Mouse (Mus musculus) olfactory bulb, adult 2 months (tissue): ENCODE results near the gene Dlg2. TPM values are rescaled to one million over a fixed set of nuclear protein-coding genes. Genes with fewer than 3 reads are reported as not detected.

ENCODE experiments used
- H3K27ac ChIP-seq: fragments of 200-500 bp; 2 replicates; pipeline ENCODE4 v1.5.1; 2012; ENCODE audit warnings: low read depth, low read length; ENCODE audit not compliant: insufficient read depth
- H3K4me1 ChIP-seq: fragments of 200-500 bp; 2 replicates; pipeline ENCODE4 v1.6.1; 2012; ENCODE audit warnings: low read length; ENCODE audit not compliant: control insufficient read depth, insufficient read depth
- H3K4me3 ChIP-seq: fragments of 200-500 bp; 2 replicates; pipeline ENCODE4 v1.5.1; 2012; ENCODE audit warnings: mild to moderate bottlenecking, low read depth, low read length, moderate library complexity; ENCODE audit not compliant: insufficient read depth
- CTCF ChIP-seq: fragments of 200-500 bp; IDR thresholded peaks from 2 replicates; pipeline ENCODE4 v1.5.1; 2012; ENCODE audit warnings: low read depth, mild to moderate bottlenecking, low read length, moderate library complexity; ENCODE audit not compliant: insufficient read depth
- POLR2A ChIP-seq: fragments of 200-500 bp; IDR thresholded peaks from 2 replicates; pipeline ENCODE4 v1.6.1; 2012; ENCODE audit warnings: mild to moderate bottlenecking, low read depth, low read length, moderate library complexity; ENCODE audit not compliant: insufficient read depth
- WGBS: fragments of 180-500 bp; shearing (Covaris S2); methylation state at CpG from one replicate; pipeline ENCODE4 v1.1.7; 2018; 5-methylcytosine and 5-hydroxymethylcytosine counted together
- polyA plus RNA-seq: library from polyadenylated mRNA; stranded (reverse); fragments of >200 nt; gene quantifications from 2 replicates; pipeline ENCODE4 v1.2.4, GENCODE M21; 2012; ENCODE audit warnings: low replicate concordance; ENCODE audit not compliant: missing spikeins, insufficient read depth, insufficient read length

Dlg2 gene
- polyA plus RNA-seq, 1 experiment: not detected

- Histone ChIP-seq H3K4me1 (no peaks in the 10 kb centered on the region), H3K4me3 (no peak overlapping the region), H3K27ac (no peak overlapping the region)
- 40% methylated on average over 5 of the region's 5 CpGs for WGBS
- TF ChIP-seq POLR2A (no peak), CTCF (no peak)
These were observed 1527.4 kb downstream of the Dlg2 start for GRCm38 (mm10) chr7:92003769-92004455.

- WGBS: 70% methylated on average over 4 of the region's 4 CpGs
- no peak for TF ChIP-seq CTCF
- no peak overlapping the region for H3K27ac ChIP-seq
- H3K4me1 ChIP-seq: no peaks in the 10 kb centered on the region
- no peak overlapping the region for H3K4me3 ChIP-seq
These were observed 1529.4 kb downstream of the Dlg2 start for GRCm38 (mm10) chr7:92005681-92006425.

GRCm38 (mm10) chr7:92008702-92009101 is 1532.2 kb downstream of the Dlg2 start:
- Histone ChIP-seq H3K4me1 (no peaks in the 10 kb centered on the region), H3K4me3 (no peak overlapping the region), H3K27ac (no peak overlapping the region)
- TF ChIP-seq CTCF: no peak
- TF ChIP-seq POLR2A: no peak
- 92% methylated on average over 1 of the region's 1 CpGs for WGBS

GRCm38 (mm10) chr7:92024928-92025327 is 1548.5 kb downstream of the Dlg2 start:
- WGBS: 92% methylated on average over 1 of the region's 1 CpGs
- Histone ChIP-seq H3K4me3 (no peak overlapping the region), H3K27ac (no peak overlapping the region), H3K4me1 (no peaks in the 10 kb centered on the region)
- no peak for TF ChIP-seq POLR2A
- TF ChIP-seq CTCF: no peak

GRCm38 (mm10) chr7:92025465-92026056 is 1549.1 kb downstream of the Dlg2 start:
- Histone ChIP-seq H3K27ac (no peak overlapping the region), H3K4me1 (no peaks in the 10 kb centered on the region), H3K4me3 (no peak overlapping the region)
- TF ChIP-seq CTCF (no peak), POLR2A (no peak)
- WGBS: 42% methylated on average over 2 of the region's 2 CpGs

GRCm38 (mm10) chr7:92027049-92027448 is 1550.6 kb downstream of the Dlg2 start:
- no peak overlapping the region for H3K4me3 ChIP-seq
- TF ChIP-seq POLR2A: no peak
- TF ChIP-seq CTCF: peak; percentile 63
- 40% methylated on average over 7 of the region's 7 CpGs for WGBS

GRCm38 (mm10) chr7:92034256-92034655 is 1557.8 kb downstream of the Dlg2 start:
- TF ChIP-seq POLR2A (no peak), CTCF (no peak)
- Histone ChIP-seq H3K4me3 (no peak overlapping the region), H3K27ac (no peak overlapping the region), H3K4me1 (no peaks in the 10 kb centered on the region; the same call in 1 of the 2 replicates)
- WGBS: 55% methylated on average over 2 of the region's 2 CpGs

More at GRCm38 (mm10) chr7:92027049-92027448, 1550.6 kb downstream of the Dlg2 start:
- H3K4me1 ChIP-seq: no peaks in the 10 kb centered on the region
- no peak overlapping the region for H3K27ac ChIP-seq

GRCm38 (mm10) chr7:92040187-92040586 is 1563.7 kb downstream of the Dlg2 start:
- no peak overlapping the region for H3K27ac ChIP-seq
- no peak for TF ChIP-seq POLR2A
- no peak for TF ChIP-seq CTCF
- H3K4me1 ChIP-seq: no peaks in the 10 kb centered on the region
- no peak overlapping the region for H3K4me3 ChIP-seq

GRCm38 (mm10) chr7:92040785-92041411 is 1564.4 kb downstream of the Dlg2 start:
- Histone ChIP-seq H3K4me3 (no peak overlapping the region), H3K4me1 (no peaks in the 10 kb centered on the region), H3K27ac (no peak overlapping the region)
- TF ChIP-seq CTCF (no peak), POLR2A (no peak)
- WGBS: 34% methylated on average over 2 of the region's 2 CpGs
